Mouse (Mus musculus): ENCODE data around the gene Olfr524.

- TF ChIP-seq CTCF (IDR thresholded peaks at IDR 0.05; ENCODE audit: control insufficient read depth, insufficient read depth, insufficient replicate concordance, low read depth, low read length) (no peak), POLR2A (IDR thresholded peaks at IDR 0.05; ENCODE audit: control insufficient read depth, low read depth, low read length) (no peak)
These were observed 17.1 kb downstream of the Olfr524 start for GRCm38 (mm10) chr7:140188391-140189328.

Data from testis, adult 2 months (tissue).